Mouse (Mus musculus) hindbrain, embryonic 14.5 days (tissue): Measurements from ENCODE around the gene Apoa1. TPM values are rescaled to one million over a fixed set of nuclear protein-coding genes. Genes with fewer than 3 reads are reported as not detected.

Experiments used
- ATAC-seq: fragments of 200-750 bp; cut with Nextera tagmentation; 2 replicates; pipeline ENCODE4 v1.8.0; 2017; ENCODE audit warnings: moderate number of reproducible peaks, mild to moderate bottlenecking, moderate TSS enrichment, moderate library complexity; ENCODE audit not compliant: low FRiP score
- DNase-seq: peaks from one replicate; pipeline ENCODE4 v3.0.0-alpha.2; 2015; ENCODE audit warnings: low spot score
- H3K27ac ChIP-seq: fragments of 300-500 bp; sonication (generic); 2 replicates; pipeline ENCODE4 v1.5.1; 2014; ENCODE audit warnings: mild to moderate bottlenecking, moderate library complexity
- H3K27me3 ChIP-seq: fragments of 300-500 bp; sonication (generic); 2 replicates; pipeline ENCODE4 v1.6.1; 2014; ENCODE audit warnings: mild to moderate bottlenecking, low read length, mixed read lengths; ENCODE audit not compliant: control insufficient read depth, insufficient read depth
- H3K36me3 ChIP-seq: fragments of 300-500 bp; sonication (generic); replicated peaks from 2 replicates; pipeline ENCODE4 v1.6.1; 2014; ENCODE audit not compliant: control insufficient read depth, insufficient read depth
- H3K4me1 ChIP-seq: fragments of 300-500 bp; sonication (generic); replicated peaks from 2 replicates; pipeline ENCODE4 v1.6.1; 2014; ENCODE audit warnings: antibody characterized with exemption, low read length, mixed read lengths; ENCODE audit not compliant: control insufficient read depth, insufficient read depth
- H3K4me2 ChIP-seq: fragments of 300-500 bp; sonication (generic); replicated peaks from 2 replicates; pipeline ENCODE4 v1.6.1; 2014; ENCODE audit warnings: mild to moderate bottlenecking, moderate library complexity
- H3K4me3 ChIP-seq: fragments of 300-500 bp; sonication (generic); replicated peaks from 2 replicates; pipeline ENCODE4 v1.5.1; 2014; ENCODE audit warnings: mild to moderate bottlenecking, low read length
- H3K9ac ChIP-seq: fragments of 300-500 bp; sonication (generic); 2 replicates; pipeline ENCODE4 v1.6.1; 2014
- H3K9me3 ChIP-seq: fragments of 300-500 bp; sonication (generic); 2 replicates; pipeline ENCODE4 v1.6.1; 2016; ENCODE audit warnings: low read length; ENCODE audit not compliant: control insufficient read depth
- WGBS: fragments of 180-500 bp; shearing (Covaris S2); extraction: QIAGEN DNeasy Blood & Tissue Kit; methylation state at CpG from one replicate; pipeline ENCODE4 v1.1.7; 2014; 5-methylcytosine and 5-hydroxymethylcytosine counted together
- polyA plus RNA-seq: library from polyadenylated mRNA; unstranded; fragments of >200 nt; fragmentation: Nextera tagmentation; extraction: Ambion mirVana; gene quantifications from 2 replicates; pipeline ENCODE4 v1.2.1, GENCODE M21; 2014

Gene Apoa1
- polyA plus RNA-seq, 1 experiment from 2014 or later, result 4.6 TPM

GRCm38 (mm10) chr9:46191644-46192043 is 36.7 kb upstream of the Apoa1 start:
- no peak overlapping the region for H3K27ac ChIP-seq
- 29% methylated on average over 1 of the region's 1 CpGs for WGBS
- peaks cover 24% of the 10 kb centered on the region for H3K36me3 ChIP-seq
- no peaks in the 10 kb centered on the region for H3K4me1 ChIP-seq
- no peak overlapping the region for H3K4me3 ChIP-seq
- H3K9ac ChIP-seq, result no peak overlapping the region
- DNase-seq (peak; percentile 78), ATAC-seq (no peak)
- H3K27me3 ChIP-seq, result no peaks in the 10 kb centered on the region
- no peak overlapping the region for H3K4me2 ChIP-seq
- H3K9me3 ChIP-seq, result no peaks in the 10 kb centered on the region

DNA sequence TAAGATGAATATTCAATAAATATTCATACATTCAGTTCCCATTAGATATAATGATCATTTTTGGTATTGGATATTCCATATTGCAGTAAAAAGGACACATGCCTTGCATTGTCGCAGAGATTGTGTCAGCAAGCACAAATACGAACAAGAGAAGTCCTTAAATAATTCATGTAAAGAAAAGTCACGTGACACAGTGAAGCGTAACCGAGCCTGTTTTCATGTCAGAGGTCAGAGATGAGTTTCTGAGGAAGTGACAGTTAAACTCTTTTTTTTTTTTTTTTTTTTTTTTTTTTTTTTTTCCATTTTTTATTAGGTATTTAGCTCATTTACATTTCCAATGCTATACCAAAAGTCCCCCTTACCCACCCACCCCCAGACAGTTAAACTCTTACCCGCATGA is 35.7 kb upstream of the Apoa1 start:
- Histone ChIP-seq H3K9ac (no peak overlapping the region), H3K27me3 (no peaks in the 10 kb centered on the region), H3K9me3 (no peaks in the 10 kb centered on the region), H3K4me2 (no peak overlapping the region), H3K36me3 (peaks cover 34% of the 10 kb centered on the region), H3K4me1 (no peaks in the 10 kb centered on the region), H3K4me3 (no peak overlapping the region), H3K27ac (no peak overlapping the region)
- 74% methylated on average over 6 of the region's 6 CpGs for WGBS
- no peak for DNase-seq
- no peak for ATAC-seq

DNA sequence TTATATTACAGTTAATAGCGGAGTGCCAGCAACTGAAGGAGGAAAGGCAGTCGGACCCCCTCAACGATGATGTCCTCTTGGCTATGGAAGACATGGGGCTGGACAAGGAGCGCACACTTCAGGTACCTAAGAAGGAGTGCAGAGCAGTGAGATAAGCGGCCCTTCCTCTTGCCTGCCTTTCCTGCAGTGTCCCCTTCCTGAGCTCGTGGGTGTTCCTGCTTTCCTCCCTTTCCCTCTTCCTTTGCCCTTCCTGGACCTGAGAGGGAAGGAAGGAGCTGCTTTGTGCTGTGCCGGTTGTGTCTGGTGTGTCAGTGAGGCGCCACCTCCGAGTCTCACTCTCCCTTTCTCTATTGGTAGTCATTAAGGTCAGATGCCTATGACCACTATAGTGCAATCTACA is 33.6 kb upstream of the Apoa1 start:
- WGBS, result 90% methylated on average over 9 of the region's 9 CpGs
- Histone ChIP-seq H3K9ac (no peak overlapping the region), H3K36me3 (peaks cover 48% of the 10 kb centered on the region), H3K4me1 (no peaks in the 10 kb centered on the region), H3K4me3 (no peak overlapping the region), H3K4me2 (no peak overlapping the region), H3K27me3 (no peaks in the 10 kb centered on the region), H3K9me3 (no peaks in the 10 kb centered on the region), H3K27ac (no peak overlapping the region)
- DNase-seq, result no peak
- ATAC-seq, result no peak

GRCm38 (mm10) chr9:46196699-46197169 is 31.6 kb upstream of the Apoa1 start:
- H3K9me3 ChIP-seq, result no peaks in the 10 kb centered on the region
- no peak for DNase-seq
- H3K27ac ChIP-seq, result no peak overlapping the region
- 87% methylated on average over 12 of the region's 12 CpGs for WGBS
- no peak overlapping the region for H3K4me3 ChIP-seq
- ATAC-seq, result no peak
- H3K4me2 ChIP-seq, result no peak overlapping the region
- no peak overlapping the region for H3K9ac ChIP-seq
- peaks cover 67% of the 10 kb centered on the region for H3K36me3 ChIP-seq
- H3K4me1 ChIP-seq, result no peaks in the 10 kb centered on the region
- no peaks in the 10 kb centered on the region for H3K27me3 ChIP-seq

GRCm38 (mm10) chr9:46198461-46198860 is 29.9 kb upstream of the Apoa1 start:
- no peak overlapping the region for H3K9ac ChIP-seq
- no peak overlapping the region for H3K4me3 ChIP-seq
- no peaks in the 10 kb centered on the region for H3K27me3 ChIP-seq
- no peak overlapping the region for H3K4me2 ChIP-seq
- no peak for ATAC-seq
- peaks cover 79% of the 10 kb centered on the region for H3K36me3 ChIP-seq
- H3K9me3 ChIP-seq, result no peaks in the 10 kb centered on the region
- DNase-seq, result no peak
- no peaks in the 10 kb centered on the region for H3K4me1 ChIP-seq
- no peak overlapping the region for H3K27ac ChIP-seq
- WGBS, result 86% methylated on average over 9 of the region's 9 CpGs

- Histone ChIP-seq H3K9me3 (no peaks in the 10 kb centered on the region), H3K4me3 (no peak overlapping the region), H3K27me3 (no peaks in the 10 kb centered on the region), H3K36me3 (peaks cover 82% of the 10 kb centered on the region), H3K4me2 (no peak overlapping the region), H3K27ac (no peak overlapping the region), H3K9ac (no peak overlapping the region), H3K4me1 (no peaks in the 10 kb centered on the region)
- no peak for ATAC-seq
- 88% methylated on average over 7 of the region's 7 CpGs for WGBS
- no peak for DNase-seq
These were observed 29.4 kb upstream of the Apoa1 start for GRCm38 (mm10) chr9:46198936-46199335.

DNA sequence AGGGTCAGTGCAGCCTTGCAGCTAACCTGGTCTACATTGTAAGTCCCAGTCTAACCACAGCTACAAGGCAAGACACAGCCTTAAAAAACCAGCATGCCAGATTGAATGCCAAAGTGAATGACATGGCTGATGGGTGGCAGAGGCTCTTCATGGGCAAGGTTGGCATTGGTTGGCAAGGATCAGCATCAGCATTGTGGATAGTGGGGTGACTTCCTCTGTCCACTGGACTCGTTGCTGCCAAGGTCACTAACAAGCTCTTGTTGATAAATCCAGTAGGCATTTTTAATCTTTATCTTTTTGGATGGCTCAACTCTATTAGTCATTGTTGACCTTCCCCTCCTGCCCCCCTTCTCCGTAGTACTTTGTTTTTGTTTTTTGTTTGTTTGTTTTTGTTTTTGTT is 28.8 kb upstream of the Apoa1 start:
- no peaks in the 10 kb centered on the region for H3K27me3 ChIP-seq
- no peaks in the 10 kb centered on the region for H3K9me3 ChIP-seq
- no peak overlapping the region for H3K27ac ChIP-seq
- H3K9ac ChIP-seq, result no peak overlapping the region
- no peaks in the 10 kb centered on the region for H3K4me1 ChIP-seq
- ATAC-seq (no peak), DNase-seq (no peak)
- no peak overlapping the region for H3K4me2 ChIP-seq
- H3K4me3 ChIP-seq, result no peak overlapping the region
- peaks cover 84% of the 10 kb centered on the region for H3K36me3 ChIP-seq
- WGBS, result 91% methylated on average over 2 of the region's 2 CpGs

GRCm38 (mm10) chr9:46206834-46207500 is 21.4 kb upstream of the Apoa1 start:
- no peaks in the 10 kb centered on the region for H3K27me3 ChIP-seq
- no peaks in the 10 kb centered on the region for H3K9me3 ChIP-seq
- H3K4me2 ChIP-seq, result no peak overlapping the region
- no peak overlapping the region for H3K9ac ChIP-seq
- peaks cover 93% of the 10 kb centered on the region for H3K36me3 ChIP-seq
- whole genome bisulfite sequencing, result 86% methylated on average over 10 of the region's 10 CpGs
- DNase-seq (no peak), ATAC-seq (no peak)
- H3K4me1 ChIP-seq, result no peaks in the 10 kb centered on the region
- H3K4me3 ChIP-seq, result no peak overlapping the region
- no peak overlapping the region for H3K27ac ChIP-seq

DNA sequence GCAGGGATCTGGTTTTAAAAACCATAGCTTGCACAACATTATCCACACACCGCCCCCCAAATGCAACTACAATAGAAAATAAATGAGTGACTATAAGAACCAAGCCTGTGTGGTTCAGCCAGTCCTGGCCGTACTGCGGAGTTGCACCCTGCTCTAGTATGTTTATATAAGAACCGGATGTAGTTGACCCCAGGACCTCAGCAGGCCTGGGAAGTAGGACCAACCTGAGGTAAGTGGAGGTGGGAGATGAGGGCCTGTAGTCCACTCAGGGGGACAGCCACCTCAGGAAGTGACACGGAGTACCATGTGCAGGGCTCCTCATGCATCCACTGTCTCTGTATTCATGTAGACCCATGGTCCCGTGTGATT is 20.9 kb upstream of the Apoa1 start:
- DNase-seq, result no peak
- H3K36me3 ChIP-seq, result peaks cover 93% of the 10 kb centered on the region
- 91% methylated on average over 6 of the region's 6 CpGs for whole genome bisulfite sequencing

More for the DNA sequence above, 20.9 kb upstream of the Apoa1 start:
- Histone ChIP-seq H3K4me3 (no peak overlapping the region), H3K9ac (no peak overlapping the region), H3K27ac (no peak overlapping the region), H3K9me3 (no peaks in the 10 kb centered on the region), H3K4me1 (no peaks in the 10 kb centered on the region), H3K4me2 (no peak overlapping the region), H3K27me3 (no peaks in the 10 kb centered on the region)
- no peak for ATAC-seq
